Mouse (Mus musculus) liver, embryonic 14.5 days (tissue): ENCODE measurements at regions not wholly inside any gene's neighbourhood (a gene's known extent, or its start where the extent isn't known, plus 50 kb on each side); places are given as distances from the start of the nearest gene placed in this dataset.

ENCODE experiments used
- CTCF ChIP-seq: IDR thresholded peaks from 2 replicates; pipeline ENCODE4 v1.5.1; 2016; ENCODE audit warnings: antibody characterized with exemption, low read depth, control low read depth
- EP300 ChIP-seq: IDR thresholded peaks from 2 replicates; pipeline ENCODE4 v1.6.1; 2016; ENCODE audit warnings: antibody characterized with exemption, low read depth

- TF ChIP-seq EP300 (no peak), CTCF (no peak)
Measured at GRCm38 (mm10) chr4:7191228-7191627, 1047.6 kb downstream of the Car8 start.
